Mouse (Mus musculus): ENCODE data around the gene Bcl6b. TPM values are rescaled to one million over a fixed set of nuclear protein-coding genes. Genes with fewer than 3 reads are reported as not detected.

Gene Bcl6b
- polyA plus RNA-seq, 2 experiments, result 1.0 TPM

DNA sequence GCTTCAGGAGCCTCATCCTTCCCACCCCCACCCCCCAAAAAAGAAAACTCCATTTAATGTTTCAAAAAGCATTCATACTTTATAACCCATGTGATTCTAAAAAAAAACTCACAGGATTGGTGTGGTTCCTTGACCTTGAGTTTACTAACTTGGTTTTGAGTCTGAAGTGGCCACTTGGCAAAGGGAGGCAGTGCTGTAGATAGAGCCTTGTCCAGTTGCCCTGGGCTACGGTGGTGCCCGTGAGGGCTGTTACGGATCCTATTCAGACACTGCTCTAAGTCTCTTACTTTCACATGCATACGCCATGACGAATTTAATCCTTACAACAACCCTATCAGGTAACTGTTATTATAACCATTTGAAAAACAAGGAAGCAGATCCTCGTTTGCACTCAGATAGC, 17.6 kb downstream of the Bcl6b start:
- DNase-seq (ENCODE audit: low read depth in 3 of 3, low spot score in 3 of 3) (no peak), ATAC-seq (ENCODE audit: insufficient read depth) (no peak)
- Histone ChIP-seq H3K27ac (no peak overlapping the region), H3K9ac (replicated peaks) (no peak overlapping the region), H3K9me3 (ENCODE audit: control insufficient read depth, low read length) (no peaks in the 10 kb centered on the region), H3K27me3 (ENCODE audit: control insufficient read depth, insufficient read depth, low read length) (peaks cover 42% of the 10 kb centered on the region), H3K4me3 (ENCODE audit: insufficient read depth in 1 of 2, low read depth in 2 of 2, low read length in 2 of 2) (no peak overlapping the region), H3K4me2 (ENCODE audit: low read depth) (no peak overlapping the region), H3K36me3 (replicated peaks; ENCODE audit: control insufficient read depth, insufficient read depth, low read depth) (no peaks in the 10 kb centered on the region), H3K4me1 (replicated peaks; ENCODE audit: control insufficient read depth in 2 of 2, insufficient read depth in 2 of 2, low read length in 1 of 2) (no peaks in the 10 kb centered on the region)
- TF ChIP-seq EP300 (IDR thresholded peaks at IDR 0.05; ENCODE audit: low read depth) (no peak), CTCF (IDR thresholded peaks at IDR 0.05; ENCODE audit: low read depth) (no peak)
- WGBS (ENCODE audit: insufficient replicate concordance), result 75% methylated on average over 6 of the region's 6 CpGs

DNA sequence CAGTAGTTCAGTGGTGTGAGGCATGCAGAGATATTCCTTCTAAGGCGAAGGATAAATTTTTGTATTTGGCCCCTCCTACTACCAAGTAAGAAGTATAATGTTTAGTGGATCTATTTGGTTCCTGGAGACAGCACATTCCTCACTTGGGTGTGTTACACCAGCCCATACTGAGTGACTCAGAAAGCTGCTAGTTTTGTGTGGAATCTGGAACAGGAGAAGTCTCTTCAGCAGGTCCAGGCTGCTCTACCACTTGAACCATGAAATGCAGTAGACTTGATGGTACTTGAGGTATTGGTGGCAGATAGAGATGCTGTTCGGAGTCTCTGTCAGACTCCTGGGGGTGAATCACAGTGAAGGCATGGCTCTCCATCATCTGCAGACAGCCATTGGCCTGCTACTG, 18.9 kb downstream of the Bcl6b start:
- 71% methylated on average over 2 of the region's 2 CpGs for WGBS (ENCODE audit: insufficient replicate concordance)
- H3K9ac ChIP-seq (replicated peaks), result no peak overlapping the region
- peaks cover 36% of the 10 kb centered on the region for H3K27me3 ChIP-seq (ENCODE audit: control insufficient read depth, insufficient read depth, low read length)
- ATAC-seq (ENCODE audit: insufficient read depth), result no peak
- no peaks in the 10 kb centered on the region for H3K4me1 ChIP-seq (replicated peaks; ENCODE audit: control insufficient read depth in 2 of 2, insufficient read depth in 2 of 2, low read length in 1 of 2)
- DNase-seq (ENCODE audit: low read depth in 3 of 3, low spot score in 3 of 3), result no peak
- H3K9me3 ChIP-seq (ENCODE audit: control insufficient read depth, low read length), result no peaks in the 10 kb centered on the region
- TF ChIP-seq CTCF (IDR thresholded peaks at IDR 0.05; ENCODE audit: low read depth) (no peak), EP300 (IDR thresholded peaks at IDR 0.05; ENCODE audit: low read depth) (no peak)
- H3K4me3 ChIP-seq (ENCODE audit: insufficient read depth in 1 of 2, low read depth in 2 of 2, low read length in 2 of 2), result no peak overlapping the region
- H3K27ac ChIP-seq, result no peak overlapping the region
- H3K4me2 ChIP-seq (ENCODE audit: low read depth), result no peak overlapping the region
- no peaks in the 10 kb centered on the region for H3K36me3 ChIP-seq (replicated peaks; ENCODE audit: control insufficient read depth, insufficient read depth, low read depth)

DNA sequence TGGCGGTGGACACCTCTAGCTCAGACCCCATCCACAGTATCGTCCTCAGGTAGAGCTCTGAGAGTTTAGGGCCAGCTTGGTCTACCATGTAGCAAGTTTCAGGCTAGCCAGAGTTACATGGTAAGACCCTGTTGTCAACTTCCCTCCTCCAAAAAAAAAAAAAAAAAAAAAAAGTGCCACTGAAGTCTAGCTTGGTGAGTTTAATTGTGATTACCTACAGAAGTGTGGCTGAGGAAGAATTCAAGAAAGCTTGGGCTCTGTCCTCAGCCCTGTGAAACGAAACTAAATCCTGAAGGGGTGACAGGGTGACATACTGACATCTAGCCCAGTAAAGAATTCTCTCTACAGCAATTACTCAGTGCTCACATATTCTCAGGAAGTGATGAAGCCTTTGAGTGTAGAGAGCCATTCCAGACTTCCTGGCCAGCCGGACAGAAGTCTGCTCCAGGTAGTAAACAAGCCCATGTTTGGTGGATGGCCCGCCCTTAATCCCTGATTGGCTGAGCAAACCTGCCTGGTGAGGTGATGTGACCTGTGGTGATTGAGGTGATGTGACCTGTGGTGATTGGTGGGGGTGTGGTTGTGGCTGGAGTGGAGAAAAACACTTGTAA, 20.7 kb downstream of the Bcl6b start:
- TF ChIP-seq EP300 (IDR thresholded peaks at IDR 0.05; ENCODE audit: low read depth), result no peak
- TF ChIP-seq CTCF (IDR thresholded peaks at IDR 0.05; ENCODE audit: low read depth), result no peak
- no peak for ATAC-seq (ENCODE audit: insufficient read depth)
- whole genome bisulfite sequencing (ENCODE audit: insufficient replicate concordance), result 53% methylated on average over 5 of the region's 5 CpGs

DNA sequence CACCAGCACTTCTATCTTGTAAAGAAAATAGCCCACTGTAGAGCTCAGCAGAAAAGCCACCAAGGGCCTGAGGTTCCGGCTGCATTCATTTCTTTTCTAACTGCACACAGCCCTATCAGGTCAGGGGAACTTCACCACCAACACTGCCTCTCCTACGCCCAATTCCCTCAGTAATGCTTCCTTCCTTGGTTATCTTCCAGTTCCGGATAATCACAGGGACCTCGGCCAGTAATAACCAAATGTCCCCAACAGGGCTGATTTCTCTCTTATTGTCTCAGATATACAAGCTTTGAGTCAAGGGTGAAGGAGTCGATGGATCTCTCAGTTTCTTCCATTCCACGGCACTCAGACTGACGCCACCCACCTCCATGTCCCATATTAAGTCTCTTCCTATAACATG, 22.3 kb downstream of the Bcl6b start:
- Histone ChIP-seq H3K4me2 (ENCODE audit: low read depth) (no peak overlapping the region), H3K9me3 (ENCODE audit: control insufficient read depth, low read length) (no peaks in the 10 kb centered on the region), H3K9ac (replicated peaks) (no peak overlapping the region), H3K27me3 (ENCODE audit: control insufficient read depth, insufficient read depth, low read length) (peaks cover 3% of the 10 kb centered on the region), H3K4me1 (replicated peaks; ENCODE audit: control insufficient read depth in 2 of 2, insufficient read depth in 2 of 2, low read length in 1 of 2) (no peaks in the 10 kb centered on the region), H3K4me3 (ENCODE audit: insufficient read depth in 1 of 2, low read depth in 2 of 2, low read length in 2 of 2) (no peak overlapping the region), H3K27ac (no peak overlapping the region), H3K36me3 (replicated peaks; ENCODE audit: control insufficient read depth, insufficient read depth, low read depth) (no peaks in the 10 kb centered on the region)
- no peak for DNase-seq (ENCODE audit: low read depth in 3 of 3, low spot score in 3 of 3)
- no peak for ATAC-seq (ENCODE audit: insufficient read depth)
- WGBS (ENCODE audit: insufficient replicate concordance), result 61% methylated on average over 7 of the region's 7 CpGs
- no peak for TF ChIP-seq EP300 (IDR thresholded peaks at IDR 0.05; ENCODE audit: low read depth)
- TF ChIP-seq CTCF (IDR thresholded peaks at IDR 0.05; ENCODE audit: low read depth), result no peak

More for the DNA sequence above, 20.7 kb downstream of the Bcl6b start:
- H3K27ac ChIP-seq, result no peak overlapping the region
- no peaks in the 10 kb centered on the region for H3K4me1 ChIP-seq (replicated peaks; ENCODE audit: control insufficient read depth in 2 of 2, insufficient read depth in 2 of 2, low read length in 1 of 2)
- H3K4me2 ChIP-seq (ENCODE audit: low read depth), result no peak overlapping the region
- H3K9ac ChIP-seq (replicated peaks), result no peak overlapping the region
- H3K9me3 ChIP-seq (ENCODE audit: control insufficient read depth, low read length), result no peaks in the 10 kb centered on the region
- no peaks in the 10 kb centered on the region for H3K36me3 ChIP-seq (replicated peaks; ENCODE audit: control insufficient read depth, insufficient read depth, low read depth)
- H3K27me3 ChIP-seq (ENCODE audit: control insufficient read depth, insufficient read depth, low read length), result peaks cover 18% of the 10 kb centered on the region
- no peak for DNase-seq (ENCODE audit: low read depth in 3 of 3, low spot score in 3 of 3)
- H3K4me3 ChIP-seq (ENCODE audit: insufficient read depth in 1 of 2, low read depth in 2 of 2, low read length in 2 of 2), result no peak overlapping the region

DNA sequence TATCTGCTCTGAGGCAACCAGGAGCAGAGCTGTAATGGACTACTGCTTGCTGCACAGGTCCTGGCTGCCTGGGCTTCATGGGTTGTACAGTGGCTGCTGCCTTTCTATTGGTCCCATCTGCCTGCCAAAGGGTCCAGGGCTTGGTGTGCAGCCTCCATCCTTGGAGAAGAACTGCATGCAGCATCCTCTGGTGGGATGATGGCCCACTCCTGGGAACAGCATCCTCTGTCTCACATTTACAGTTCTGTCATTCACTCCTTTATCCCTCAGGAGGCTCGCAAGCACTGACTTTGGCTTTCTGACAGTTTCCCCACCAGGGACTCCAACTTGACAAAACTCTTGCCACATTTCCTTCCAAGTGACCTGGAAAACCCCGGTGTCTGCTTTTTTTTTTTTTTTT, 22.8 kb downstream of the Bcl6b start:
- TF ChIP-seq CTCF (IDR thresholded peaks at IDR 0.05; ENCODE audit: low read depth) (no peak), EP300 (IDR thresholded peaks at IDR 0.05; ENCODE audit: low read depth) (no peak)
- Histone ChIP-seq H3K27ac (no peak overlapping the region), H3K4me2 (ENCODE audit: low read depth) (no peak overlapping the region), H3K36me3 (replicated peaks; ENCODE audit: control insufficient read depth, insufficient read depth, low read depth) (no peaks in the 10 kb centered on the region), H3K4me1 (replicated peaks; ENCODE audit: control insufficient read depth in 2 of 2, insufficient read depth in 2 of 2, low read length in 1 of 2) (no peaks in the 10 kb centered on the region), H3K4me3 (ENCODE audit: insufficient read depth in 1 of 2, low read depth in 2 of 2, low read length in 2 of 2) (no peak overlapping the region), H3K27me3 (ENCODE audit: control insufficient read depth, insufficient read depth, low read length) (no peaks in the 10 kb centered on the region), H3K9ac (replicated peaks) (no peak overlapping the region), H3K9me3 (ENCODE audit: control insufficient read depth, low read length) (no peaks in the 10 kb centered on the region)
- no peak for ATAC-seq (ENCODE audit: insufficient read depth)
- WGBS (ENCODE audit: insufficient replicate concordance), result 47% methylated on average over 2 of the region's 2 CpGs
- no peak for DNase-seq (ENCODE audit: low read depth in 3 of 3, low spot score in 3 of 3)
